Mouse (Mus musculus) v-Abl transformed pro-B cells (cell line): ENCODE results near the gene Opcml.

ENCODE experiments used
- in situ Hi-C, 2 experiments: fragments of 400-800 bp; cut with MboI; formaldehyde crosslinking; loops; one replicate each; pipeline ENCODE4 v1.15.1; 2025; ENCODE audit not compliant: unreplicated experiment in 2 of 2

The Opcml gene

GRCm38 (mm10) chr9:28481261-28481660 is 690.7 kb downstream of the Opcml start:
- in situ Hi-C loops: no loop called here

- in situ Hi-C loops: no loop called here
Measured at GRCm38 (mm10) chr9:28488499-28488898, 697.9 kb downstream of the Opcml start.

GRCm38 (mm10) chr9:28489828-28490227 is 699.3 kb downstream of the Opcml start:
- in situ Hi-C loops: no loop called here

GRCm38 (mm10) chr9:28490410-28490809 is 699.8 kb downstream of the Opcml start:
- in situ Hi-C loops: no loop called here

GRCm38 (mm10) chr9:28499841-28500794 is 709.5 kb downstream of the Opcml start:
- in situ Hi-C loops: no loop called here

GRCm38 (mm10) chr9:28513905-28514304 is 723.3 kb downstream of the Opcml start:
- in situ Hi-C loops: no loop called here

GRCm38 (mm10) chr9:28533191-28533590 is 742.6 kb downstream of the Opcml start:
- in situ Hi-C loops: no loop called here

- in situ Hi-C loops: no loop called here
Measured at GRCm38 (mm10) chr9:28535006-28535405, 744.4 kb downstream of the Opcml start.

- in situ Hi-C loops: no loop called here
Measured at GRCm38 (mm10) chr9:28536637-28537036, 746.1 kb downstream of the Opcml start.

GRCm38 (mm10) chr9:28548189-28548588 is 757.6 kb downstream of the Opcml start:
- in situ Hi-C loops: no loop called here

GRCm38 (mm10) chr9:28552387-28553182 is 762.0 kb downstream of the Opcml start:
- in situ Hi-C loops: no loop called here

GRCm38 (mm10) chr9:28558628-28559027 is 768.1 kb downstream of the Opcml start:
- in situ Hi-C loops: no loop called here

- in situ Hi-C loops: no loop called here
Measured at GRCm38 (mm10) chr9:28561761-28562160, 771.2 kb downstream of the Opcml start.

GRCm38 (mm10) chr9:28563066-28563683 is 772.6 kb downstream of the Opcml start:
- in situ Hi-C loops: no loop called here

- in situ Hi-C loops: no loop called here
Measured at GRCm38 (mm10) chr9:28569041-28569522, 778.5 kb downstream of the Opcml start.

- in situ Hi-C loops: no loop called here
Measured at GRCm38 (mm10) chr9:28569776-28570175, 779.2 kb downstream of the Opcml start.

GRCm38 (mm10) chr9:28571682-28572081 is 781.1 kb downstream of the Opcml start:
- in situ Hi-C loops: no loop called here

GRCm38 (mm10) chr9:28572136-28572774 is 781.7 kb downstream of the Opcml start:
- in situ Hi-C loops: no loop called here

GRCm38 (mm10) chr9:28578730-28579129 is 788.2 kb downstream of the Opcml start:
- in situ Hi-C loops: no loop called here

- in situ Hi-C loops: no loop called here
Measured at GRCm38 (mm10) chr9:28587253-28587652, 796.7 kb downstream of the Opcml start.
